Mouse (Mus musculus) erythroblast, embryonic 14.5 days (primary cell): ENCODE data around the gene Gm20422. TPM values are rescaled to one million over a fixed set of nuclear protein-coding genes. Genes with fewer than 3 reads are reported as not detected.

ENCODE experiments used
- H3K27me3 ChIP-seq: 2 replicates; pipeline ENCODE4 v1.6.1; 2012; ENCODE audit warnings: inconsistent platforms; ENCODE audit not compliant: control insufficient read depth
- H3K36me3 ChIP-seq: 2 replicates; pipeline ENCODE4 v1.6.1; 2012; ENCODE audit warnings: mild to moderate bottlenecking, inconsistent platforms; ENCODE audit not compliant: control insufficient read depth
- H3K4me1 ChIP-seq: 2 replicates; pipeline ENCODE4 v1.6.1; 2012; ENCODE audit warnings: inconsistent platforms; ENCODE audit not compliant: control insufficient read depth
- H3K4me3 ChIP-seq: replicated peaks from 2 replicates; pipeline ENCODE3; 2012; ENCODE audit warnings: moderate library complexity, mild to moderate bottlenecking, inconsistent platforms
- H3K9me3 ChIP-seq: 2 replicates; pipeline ENCODE4 v1.6.1; 2012; ENCODE audit warnings: low read length, inconsistent platforms, mixed read lengths; ENCODE audit not compliant: control insufficient read depth
- GATA1 ChIP-seq: IDR thresholded peaks from 2 replicates; pipeline ENCODE4 v1.6.1; 2012; ENCODE audit warnings: low read length, inconsistent platforms, mixed read lengths
- TAL1 ChIP-seq: IDR thresholded peaks from 3 replicates; pipeline ENCODE4 v1.6.1; 2012; ENCODE audit warnings: low read length, inconsistent platforms, mixed read lengths
- polyA plus RNA-seq: library from polyadenylated mRNA; stranded (reverse); fragments of >175 nt; gene quantifications from 2 replicates; pipeline ENCODE4 v1.2.3, GENCODE M21; 2012

Gm20422 gene
- polyA plus RNA-seq, 1 experiment: not detected

DNA sequence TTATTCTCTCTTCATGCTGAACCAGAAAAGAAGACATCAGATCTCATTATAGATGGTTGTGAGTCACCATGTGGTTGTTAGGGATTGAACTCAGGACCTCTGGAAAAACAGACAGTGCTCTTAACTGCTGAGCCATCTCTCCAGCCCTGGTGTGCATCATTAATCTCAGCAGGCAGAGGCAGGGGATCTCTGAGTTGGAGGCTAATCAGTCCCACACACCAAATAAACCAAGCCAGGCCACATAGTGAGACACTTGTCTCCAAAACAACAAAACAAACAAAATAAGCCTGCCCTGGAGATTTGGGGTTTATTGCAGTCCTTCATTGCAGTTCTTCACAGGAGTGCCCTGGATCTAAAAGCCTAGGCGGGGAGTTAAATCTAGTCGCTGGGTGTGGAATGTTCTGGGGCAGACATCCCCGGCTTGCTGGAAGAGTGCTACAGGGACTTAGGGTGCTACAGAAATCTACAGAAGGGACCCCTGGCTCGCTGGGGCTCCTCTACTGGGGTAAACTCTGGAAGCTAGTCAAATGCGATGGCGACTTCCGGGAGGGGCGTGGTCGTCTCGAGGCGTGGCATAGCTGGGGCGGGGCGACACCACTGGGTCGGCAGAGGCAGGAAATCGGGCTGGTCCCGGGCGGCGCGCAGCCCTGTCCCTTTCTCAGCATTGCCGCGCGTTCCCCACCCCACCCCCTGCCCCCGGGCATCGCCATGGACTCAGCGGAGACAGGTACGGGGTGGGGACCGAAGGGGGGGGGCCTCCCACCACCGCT lies 33.6 kb upstream of the Gm20422 start, which contains the start of gene Gmip:
Gene Gmip (plus strand): TSS at position 586 of the 770 bp plus-strand sequence.
- H3K9me3 ChIP-seq: no peaks in the 10 kb centered on the region
- peaks cover 49% of the 10 kb centered on the region for H3K36me3 ChIP-seq
- TF ChIP-seq GATA1 (no peak), TAL1 (no peak)
- peaks cover 15% of the 10 kb centered on the region for H3K4me1 ChIP-seq
- no peaks in the 10 kb centered on the region for H3K27me3 ChIP-seq
- H3K4me3 ChIP-seq: peak within 1 kb of the TSS; percentile 59

GRCm38 (mm10) chr8:69807236-69807635 lies 32.5 kb upstream of the Gm20422 start:
- Histone ChIP-seq H3K4me3 (no peak overlapping the region), H3K36me3 (peaks cover 60% of the 10 kb centered on the region), H3K9me3 (no peaks in the 10 kb centered on the region), H3K27me3 (no peaks in the 10 kb centered on the region), H3K4me1 (peaks cover 15% of the 10 kb centered on the region)
- TF ChIP-seq GATA1 (no peak), TAL1 (no peak)

GRCm38 (mm10) chr8:69805491-69805890 lies 30.8 kb upstream of the Gm20422 start:
- TF ChIP-seq GATA1 (no peak), TAL1 (no peak)
- Histone ChIP-seq H3K9me3 (no peaks in the 10 kb centered on the region), H3K27me3 (no peaks in the 10 kb centered on the region), H3K36me3 (peaks cover 76% of the 10 kb centered on the region), H3K4me1 (peaks cover 15% of the 10 kb centered on the region), H3K4me3 (no peak overlapping the region)

GRCm38 (mm10) chr8:69805086-69805485 lies 30.4 kb upstream of the Gm20422 start:
- no peak overlapping the region for H3K4me3 ChIP-seq
- TF ChIP-seq TAL1 (no peak), GATA1 (no peak)
- no peaks in the 10 kb centered on the region for H3K9me3 ChIP-seq
- peaks cover 15% of the 10 kb centered on the region for H3K4me1 ChIP-seq
- no peaks in the 10 kb centered on the region for H3K27me3 ChIP-seq
- H3K36me3 ChIP-seq: peaks cover 80% of the 10 kb centered on the region

DNA sequence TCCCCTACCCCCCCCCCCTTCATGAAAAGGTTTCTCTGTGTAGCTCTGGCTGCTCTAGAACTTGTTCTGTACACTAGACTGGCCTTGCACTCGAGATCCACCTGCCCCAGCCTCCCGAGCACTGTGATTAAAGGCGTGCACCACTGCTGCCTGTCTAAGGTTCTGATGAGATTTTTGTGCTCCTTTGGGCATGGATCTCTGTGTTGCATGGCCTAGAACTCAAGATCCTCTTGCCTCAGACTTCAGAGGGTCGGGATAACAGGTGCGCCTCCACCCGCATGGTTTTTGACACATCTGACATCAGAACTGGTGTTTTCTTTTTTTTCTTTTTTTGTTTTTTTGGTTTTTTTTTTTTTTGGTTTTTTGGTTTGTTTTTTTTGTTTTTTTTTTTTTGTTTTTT lies 29.9 kb upstream of the Gm20422 start:
- no peaks in the 10 kb centered on the region for H3K27me3 ChIP-seq
- H3K4me1 ChIP-seq: peaks cover 15% of the 10 kb centered on the region
- H3K4me3 ChIP-seq: no peak overlapping the region
- TF ChIP-seq GATA1 (no peak), TAL1 (no peak)
- H3K9me3 ChIP-seq: no peaks in the 10 kb centered on the region
- H3K36me3 ChIP-seq: peaks cover 85% of the 10 kb centered on the region

DNA sequence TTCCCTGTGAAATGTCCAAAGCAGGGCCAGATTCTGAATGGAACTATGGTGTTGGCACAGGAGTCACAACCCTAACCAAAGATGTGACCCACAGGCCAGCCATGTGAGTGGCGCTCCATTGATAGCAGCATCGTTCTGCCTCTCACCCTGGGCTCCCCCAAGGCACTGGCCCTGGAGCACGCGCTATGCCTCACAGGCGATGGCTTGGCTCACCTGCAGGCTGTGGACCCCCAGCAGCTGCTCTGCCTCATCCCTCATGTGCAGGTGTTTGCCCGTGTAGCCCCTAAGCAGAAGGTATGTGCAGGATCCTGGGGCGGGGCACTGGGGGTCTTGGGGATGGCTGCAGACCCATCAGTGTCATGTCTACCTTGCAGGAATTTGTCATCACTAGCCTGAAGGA lies 28.7 kb upstream of the Gm20422 start:
- TF ChIP-seq TAL1 (no peak), GATA1 (no peak)
- Histone ChIP-seq H3K9me3 (no peaks in the 10 kb centered on the region), H3K27me3 (no peaks in the 10 kb centered on the region), H3K4me1 (peaks cover 6% of the 10 kb centered on the region), H3K4me3 (no peak overlapping the region), H3K36me3 (peaks cover 97% of the 10 kb centered on the region)

- H3K9me3 ChIP-seq: no peaks in the 10 kb centered on the region
- peaks cover 97% of the 10 kb centered on the region for H3K36me3 ChIP-seq
- peaks cover 2% of the 10 kb centered on the region; the same call in 1 of the 2 replicates for H3K4me1 ChIP-seq
- H3K4me3 ChIP-seq: no peak overlapping the region
- TF ChIP-seq TAL1: no peak
- TF ChIP-seq GATA1: no peak
- H3K27me3 ChIP-seq: no peaks in the 10 kb centered on the region
Observed at GRCm38 (mm10) chr8:69802216-69802615, 27.5 kb upstream of the Gm20422 start.

- peaks cover 2% of the 10 kb centered on the region; the same call in 1 of the 2 replicates for H3K4me1 ChIP-seq
- H3K27me3 ChIP-seq: no peaks in the 10 kb centered on the region
- H3K9me3 ChIP-seq: no peaks in the 10 kb centered on the region
- H3K36me3 ChIP-seq: peaks cover 97% of the 10 kb centered on the region
- TF ChIP-seq TAL1: no peak
- no peak overlapping the region for H3K4me3 ChIP-seq
Observed at GRCm38 (mm10) chr8:69801796-69802195, 27.1 kb upstream of the Gm20422 start.

DNA sequence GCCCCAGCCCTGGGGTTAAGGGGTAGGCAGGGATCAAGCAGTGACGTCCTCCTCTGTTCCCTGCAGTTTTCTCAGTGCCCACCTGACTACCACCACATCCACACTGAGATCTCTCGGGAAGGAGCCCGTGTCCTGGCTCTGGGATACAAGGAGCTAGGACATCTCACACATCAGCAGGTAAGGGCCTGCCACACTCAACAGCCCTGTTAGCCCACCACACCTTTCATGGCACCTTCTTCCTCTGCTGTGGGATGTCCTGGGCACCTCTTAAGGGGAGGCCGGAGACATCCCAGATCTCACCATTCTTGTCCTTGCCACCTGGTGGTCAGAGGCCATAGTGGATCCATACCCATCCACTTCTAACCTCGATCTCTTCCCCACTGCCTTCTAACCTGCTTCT lies 25.3 kb upstream of the Gm20422 start:
- H3K36me3 ChIP-seq: peaks cover 97% of the 10 kb centered on the region
- no peak overlapping the region for H3K4me3 ChIP-seq
- H3K27me3 ChIP-seq: no peaks in the 10 kb centered on the region
- no peaks in the 10 kb centered on the region for H3K9me3 ChIP-seq
- no peaks in the 10 kb centered on the region for H3K4me1 ChIP-seq
- no peak for TF ChIP-seq GATA1
- TF ChIP-seq TAL1: no peak
